Mouse (Mus musculus) liver, embryonic 11.5 days (tissue): ENCODE results near the gene Gda. TPM values are rescaled to one million over a fixed set of nuclear protein-coding genes. Genes with fewer than 3 reads are reported as not detected.
A peak's percentile ranks its signal among the peaks of the same experiment; 100 is the strongest.

Experiments used
- ATAC-seq: fragments of 200-750 bp; cut with Nextera tagmentation; replicated peaks from 2 replicates; pipeline ENCODE4 v1.8.0; 2017; ENCODE audit warnings: moderate number of reproducible peaks, mild to moderate bottlenecking, moderate TSS enrichment, moderate library complexity; ENCODE audit not compliant: low FRiP score
- DNase-seq: peaks from one replicate; pipeline ENCODE4 v3.0.0-alpha.2; 2017; ENCODE audit warnings: low spot score
- H3K27ac ChIP-seq: fragments of 300-500 bp; sonication (generic); 2 replicates; pipeline ENCODE4 v1.5.1; 2014; ENCODE audit warnings: mild to moderate bottlenecking, low read depth, low read length, control low read depth
- H3K27me3 ChIP-seq: fragments of 300-500 bp; sonication (generic); replicated peaks from 2 replicates; pipeline ENCODE4 v1.6.1; 2014; ENCODE audit warnings: low read length, mixed read lengths; ENCODE audit not compliant: control insufficient read depth, insufficient read depth
- H3K36me3 ChIP-seq: fragments of 300-500 bp; sonication (generic); 2 replicates; pipeline ENCODE4 v1.6.1; 2014; ENCODE audit warnings: mild to moderate bottlenecking, low read length, moderate library complexity, mixed read lengths; ENCODE audit not compliant: control insufficient read depth, insufficient read depth
- H3K4me1 ChIP-seq: fragments of 300-500 bp; sonication (generic); replicated peaks from 2 replicates; pipeline ENCODE4 v1.6.1; 2014; ENCODE audit warnings: low read length, mixed read lengths; ENCODE audit not compliant: control insufficient read depth, insufficient read depth
- H3K4me2 ChIP-seq: fragments of 300-500 bp; sonication (generic); 2 replicates; pipeline ENCODE4 v1.6.1; 2014; ENCODE audit warnings: mild to moderate bottlenecking, control low read depth, moderate library complexity
- H3K4me3 ChIP-seq: fragments of 300-500 bp; sonication (generic); 2 replicates; pipeline ENCODE4 v1.5.1; 2014; ENCODE audit warnings: low read depth, low read length, control low read depth
- H3K9ac ChIP-seq: fragments of 300-500 bp; sonication (generic); 2 replicates; pipeline ENCODE4 v1.6.1; 2014; ENCODE audit warnings: low read depth, low read length, control low read depth
- H3K9me3 ChIP-seq: fragments of 300-500 bp; sonication (generic); 2 replicates; pipeline ENCODE4 v1.6.1; 2016; ENCODE audit warnings: low read length, inconsistent platforms, mixed read lengths; ENCODE audit not compliant: control insufficient read depth
- WGBS: fragments of 180-500 bp; shearing (Covaris S2); extraction: QIAGEN DNeasy Blood & Tissue Kit; methylation state at CpG from one replicate; pipeline ENCODE4 v1.1.7; 2014; 5-methylcytosine and 5-hydroxymethylcytosine counted together
- polyA plus RNA-seq: library from polyadenylated mRNA; unstranded; fragments of >200 nt; fragmentation: Nextera tagmentation; extraction: Ambion mirVana; gene quantifications from 2 replicates; pipeline ENCODE4 v1.2.1, GENCODE M21; 2014

Gda gene
- polyA plus RNA-seq: 0.40 and 0.44 TPM in 2 replicates

GRCm38 (mm10) chr19:21473345-21473744, at the start of gene Gda:
Gene Gda, minus strand, starts transcription at chr19:21473445.
- Histone ChIP-seq H3K4me3 (peak within 1 kb of the TSS; percentile 38), H3K4me2 (peak within 1 kb of the TSS; percentile 61), H3K4me1 (no peaks in the 10 kb centered on the region), H3K36me3 (no peaks in the 10 kb centered on the region), H3K9ac (no peak within 1 kb of the TSS), H3K27ac (no peak within 1 kb of the TSS), H3K9me3 (no peaks in the 10 kb centered on the region), H3K27me3 (peaks cover 26% of the 10 kb centered on the region)
- ATAC-seq (no peak), DNase-seq (no peak)
- 42% methylated on average over 2 of the region's 2 CpGs for WGBS

GRCm38 (mm10) chr19:21520280-21520679, 47.0 kb upstream of the Gda start:
- no peaks in the 10 kb centered on the region for H3K9me3 ChIP-seq
- WGBS: 52% methylated on average over 2 of the region's 2 CpGs
- no peaks in the 10 kb centered on the region for H3K36me3 ChIP-seq
- no peak overlapping the region for H3K9ac ChIP-seq
- no peak overlapping the region for H3K4me3 ChIP-seq
- DNase-seq (no peak), ATAC-seq (no peak)
- H3K27ac ChIP-seq: no peak overlapping the region
- H3K27me3 ChIP-seq: no peaks in the 10 kb centered on the region
- no peak overlapping the region for H3K4me2 ChIP-seq
- no peaks in the 10 kb centered on the region for H3K4me1 ChIP-seq

DNA sequence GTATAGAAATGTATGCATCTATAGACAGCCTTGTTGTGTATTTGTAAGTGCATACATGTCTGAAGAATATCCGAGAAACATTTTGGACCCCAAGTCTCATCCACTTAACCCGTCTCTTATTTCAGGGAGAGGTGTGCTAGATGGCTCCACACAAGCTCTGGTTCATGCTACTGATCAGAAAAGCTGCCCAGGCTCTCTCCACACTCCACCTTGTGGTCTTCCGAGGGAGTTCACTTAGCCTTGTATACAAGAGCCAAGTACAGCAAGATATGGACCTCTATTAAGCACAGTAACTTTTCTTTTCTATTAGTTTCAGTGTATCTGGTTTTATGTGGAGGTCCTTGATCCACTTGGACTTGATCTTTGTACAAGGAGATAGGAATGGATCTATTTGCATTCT, 36.9 kb upstream of the Gda start:
- H3K36me3 ChIP-seq: no peaks in the 10 kb centered on the region
- H3K9ac ChIP-seq: no peak overlapping the region
- no peak for DNase-seq
- no peak overlapping the region for H3K27ac ChIP-seq
- no peak overlapping the region for H3K4me3 ChIP-seq
- no peaks in the 10 kb centered on the region for H3K9me3 ChIP-seq
- no peaks in the 10 kb centered on the region for H3K4me1 ChIP-seq
- ATAC-seq: no peak
- no peaks in the 10 kb centered on the region for H3K27me3 ChIP-seq
- H3K4me2 ChIP-seq: no peak overlapping the region
- WGBS: 45% methylated on average over 3 of the region's 3 CpGs

DNA sequence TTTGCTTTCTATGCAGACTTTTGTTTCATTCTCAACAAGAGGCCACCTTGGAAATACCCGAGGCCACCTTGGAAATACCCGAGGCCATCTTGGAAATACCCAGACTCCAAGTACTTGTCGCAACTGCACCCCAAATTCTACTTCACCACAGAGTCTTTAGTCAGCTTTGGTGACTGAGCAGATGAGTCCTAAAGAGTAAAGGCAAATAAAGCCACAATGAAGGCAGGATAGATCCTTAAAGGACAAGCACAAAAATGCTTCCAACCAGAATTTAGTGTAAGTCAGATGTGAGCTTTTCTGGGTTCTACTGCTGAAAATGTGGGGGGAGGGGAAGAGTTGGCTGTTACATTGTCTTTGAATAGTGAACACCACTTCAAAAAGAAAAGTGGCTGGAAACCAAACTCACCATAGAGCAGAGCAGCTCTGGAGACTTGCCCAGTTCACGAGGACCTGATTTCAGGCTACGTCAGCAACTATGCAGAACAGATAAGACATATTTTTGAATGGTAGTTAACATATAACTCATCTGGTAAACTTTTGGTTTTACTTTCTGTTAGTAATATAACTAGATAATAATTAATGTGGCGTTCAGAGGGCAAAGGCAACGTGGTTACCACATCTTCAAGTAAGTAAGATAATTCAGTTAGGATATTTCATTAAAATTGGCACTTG, 34.5 kb upstream of the Gda start:
- Histone ChIP-seq H3K36me3 (no peaks in the 10 kb centered on the region), H3K9me3 (no peaks in the 10 kb centered on the region), H3K9ac (no peak overlapping the region), H3K4me3 (no peak overlapping the region), H3K4me2 (no peak overlapping the region), H3K27ac (no peak overlapping the region), H3K27me3 (no peaks in the 10 kb centered on the region), H3K4me1 (no peaks in the 10 kb centered on the region)
- no peak for DNase-seq
- no peak for ATAC-seq
- WGBS: 82% methylated on average over 7 of the region's 7 CpGs

DNA sequence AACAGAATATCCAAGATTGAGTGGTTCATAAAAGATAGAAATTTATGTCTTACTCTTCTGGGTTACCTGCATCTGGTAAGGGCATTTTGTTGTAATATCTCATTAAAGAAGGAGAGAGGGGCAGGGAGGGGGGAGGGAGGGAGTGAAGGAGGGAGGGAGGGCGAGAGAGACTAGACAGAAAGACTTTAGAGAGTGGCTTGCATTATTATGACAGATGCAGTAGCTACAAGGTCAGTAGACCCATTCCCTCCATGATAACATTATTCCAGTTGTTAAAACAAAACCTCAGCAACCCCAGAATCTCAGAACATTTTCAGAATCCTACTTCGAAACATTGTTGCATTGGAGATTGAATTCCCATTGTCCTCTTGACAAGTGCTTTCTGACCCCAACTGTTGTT, 33.9 kb upstream of the Gda start:
- Histone ChIP-seq H3K27me3 (no peaks in the 10 kb centered on the region), H3K9ac (no peak overlapping the region), H3K27ac (no peak overlapping the region), H3K4me2 (no peak overlapping the region), H3K4me3 (no peak overlapping the region), H3K9me3 (no peaks in the 10 kb centered on the region), H3K36me3 (no peaks in the 10 kb centered on the region), H3K4me1 (no peaks in the 10 kb centered on the region)
- no peak for ATAC-seq
- WGBS: 76% methylated on average over 2 of the region's 2 CpGs
- DNase-seq: no peak

GRCm38 (mm10) chr19:21504716-21505115, 31.5 kb upstream of the Gda start:
- no peaks in the 10 kb centered on the region for H3K36me3 ChIP-seq
- DNase-seq: no peak
- no peaks in the 10 kb centered on the region for H3K27me3 ChIP-seq
- WGBS: 67% methylated on average over 2 of the region's 2 CpGs
- no peak overlapping the region for H3K4me3 ChIP-seq
- no peaks in the 10 kb centered on the region for H3K4me1 ChIP-seq
- no peak overlapping the region for H3K4me2 ChIP-seq
- H3K27ac ChIP-seq: no peak overlapping the region
- ATAC-seq: no peak
- no peak overlapping the region for H3K9ac ChIP-seq
- no peaks in the 10 kb centered on the region for H3K9me3 ChIP-seq

GRCm38 (mm10) chr19:21499394-21499983, 26.2 kb upstream of the Gda start:
- H3K9ac ChIP-seq: no peak overlapping the region
- DNase-seq: no peak
- 81% methylated on average over 2 of the region's 2 CpGs for WGBS

GRCm38 (mm10) chr19:21495817-21496216, 22.6 kb upstream of the Gda start:
- 63% methylated on average over 4 of the region's 4 CpGs for WGBS
- no peak overlapping the region for H3K27ac ChIP-seq
- H3K4me2 ChIP-seq: no peak overlapping the region

More at GRCm38 (mm10) chr19:21499394-21499983, 26.2 kb upstream of the Gda start:
- no peak for ATAC-seq
- no peaks in the 10 kb centered on the region for H3K4me1 ChIP-seq
- H3K27ac ChIP-seq: no peak overlapping the region
- H3K9me3 ChIP-seq: no peaks in the 10 kb centered on the region
- no peaks in the 10 kb centered on the region for H3K27me3 ChIP-seq
- H3K4me2 ChIP-seq: no peak overlapping the region
- no peak overlapping the region for H3K4me3 ChIP-seq
- H3K36me3 ChIP-seq: no peaks in the 10 kb centered on the region

More at GRCm38 (mm10) chr19:21495817-21496216, 22.6 kb upstream of the Gda start:
- ATAC-seq (no peak), DNase-seq (no peak)
- H3K9me3 ChIP-seq: no peaks in the 10 kb centered on the region
- H3K9ac ChIP-seq: no peak overlapping the region
- H3K4me3 ChIP-seq: no peak overlapping the region
- H3K4me1 ChIP-seq: no peaks in the 10 kb centered on the region
- H3K27me3 ChIP-seq: no peaks in the 10 kb centered on the region
- no peaks in the 10 kb centered on the region for H3K36me3 ChIP-seq
